Mouse (Mus musculus) NIH3T3 (cell line): Measurements from ENCODE around the gene Mcrip1.
"Not testable (repeated sequence)": the region's sequence is repeated elsewhere in the genome, so short reads cannot be mapped to it uniquely, and the experiment has no call there.

Experiments
- DNase-seq: peaks from one replicate; pipeline ENCODE4 v3.0.0-alpha.2; 2012; ENCODE audit warnings: low read depth

Gene Mcrip1

DNA sequence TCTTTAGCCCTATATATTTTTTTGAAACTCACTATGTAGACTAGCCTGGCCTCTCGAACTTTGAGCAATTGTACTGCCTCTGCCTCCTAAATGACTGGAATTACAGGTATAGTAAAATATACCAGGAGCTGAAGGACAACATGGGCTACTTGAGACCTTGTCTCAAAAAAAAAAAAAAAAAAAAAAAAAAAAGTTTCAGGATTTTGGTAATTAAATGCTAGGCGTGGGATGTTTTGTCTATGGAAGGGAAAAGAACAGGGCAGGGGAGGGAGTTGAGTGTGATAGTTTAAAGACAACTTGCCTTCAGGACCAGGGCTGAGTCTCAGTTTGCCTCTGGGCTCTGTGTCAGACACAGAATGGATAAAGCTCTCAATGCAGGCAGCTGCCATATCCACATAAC, 25.5 kb upstream of the Mcrip1 start:
- DNase-seq: no peak

- no peak for DNase-seq
These were observed 24.7 kb upstream of the Mcrip1 start for GRCm38 (mm10) chr11:120574278-120574600.

- DNase-seq: no peak
These were observed 24.2 kb upstream of the Mcrip1 start for GRCm38 (mm10) chr11:120573585-120574277.

- DNase-seq: peak; percentile 100
These were observed 23.4 kb upstream of the Mcrip1 start, which contains the start of gene P4hb for GRCm38 (mm10) chr11:120572752-120573584. TSS of gene P4hb (minus strand) at chr11:120573253.

GRCm38 (mm10) chr11:120572417-120572751, 22.9 kb upstream of the Mcrip1 start:
- no peak for DNase-seq

DNA sequence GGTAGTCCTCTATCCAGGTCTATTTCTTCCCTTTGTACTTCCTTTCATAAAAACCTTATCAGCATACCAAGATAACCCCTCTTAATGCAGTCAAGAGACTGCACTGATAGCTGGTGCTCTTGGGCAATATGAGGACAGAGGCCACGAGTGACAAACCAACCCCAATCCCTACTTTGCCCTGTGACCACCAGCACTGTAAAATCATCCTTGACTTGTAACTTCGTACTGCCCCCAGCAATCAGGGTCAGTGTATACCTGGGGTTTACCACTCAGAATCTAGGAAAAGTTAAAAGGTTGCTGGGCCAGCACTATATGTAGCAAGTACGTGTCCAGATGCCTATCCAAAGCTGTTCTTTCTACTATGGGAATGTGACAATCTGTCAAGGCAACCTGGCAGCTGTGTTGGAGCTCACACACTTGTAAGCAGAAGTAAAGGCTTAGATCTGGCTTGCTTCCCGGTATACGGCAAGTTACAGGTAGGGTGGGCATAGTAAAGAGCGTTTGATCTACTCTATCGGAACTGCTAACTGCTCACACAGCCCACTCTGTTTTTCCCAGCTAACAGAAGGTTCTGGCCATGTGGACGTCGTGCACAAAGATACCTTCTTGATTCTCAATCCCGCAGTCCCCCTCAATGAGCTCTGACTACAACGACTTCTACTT, 22.4 kb upstream of the Mcrip1 start:
- DNase-seq: no peak

DNA sequence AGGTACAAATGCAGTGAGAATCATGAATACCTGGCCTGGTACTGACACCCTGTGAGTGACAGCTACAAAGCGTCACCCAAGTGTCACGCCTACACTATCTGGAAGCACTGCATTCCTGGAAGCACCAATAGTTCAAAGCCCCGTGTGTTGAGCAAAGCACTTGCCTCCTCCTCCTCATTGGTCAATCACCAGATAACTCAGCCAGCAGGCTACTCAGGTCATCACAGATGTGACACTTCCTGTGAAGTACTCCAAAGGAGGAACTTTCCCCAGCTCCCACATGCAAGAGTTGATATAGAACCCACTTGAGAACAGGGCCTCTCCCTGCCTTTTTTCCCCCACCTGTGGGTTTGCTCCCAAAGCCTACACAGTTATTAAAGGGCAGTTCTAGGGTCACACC, 21.6 kb upstream of the Mcrip1 start:
- no peak for DNase-seq

GRCm38 (mm10) chr11:120568324-120568723, 18.8 kb upstream of the Mcrip1 start:
- DNase-seq: no peak

DNA sequence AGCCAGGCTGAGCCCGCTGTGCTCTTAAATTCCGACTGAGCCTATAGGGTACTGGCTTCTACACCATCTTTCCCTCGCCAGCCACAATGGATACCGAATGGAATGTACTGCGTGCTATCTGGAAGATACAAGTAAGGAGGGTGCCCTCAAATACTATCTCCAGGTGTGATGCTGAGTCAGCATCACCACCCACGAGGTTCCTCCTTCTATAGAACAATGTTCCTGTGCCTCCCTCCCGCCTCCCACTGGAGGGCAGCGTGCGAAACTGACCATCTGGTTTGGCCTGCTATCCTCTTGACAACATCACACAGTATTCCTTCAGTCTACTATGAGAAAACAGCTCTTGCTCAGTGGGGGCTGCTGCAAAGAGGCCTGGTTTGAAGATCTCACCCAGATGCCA, 15.6 kb upstream of the Mcrip1 start:
- peak; percentile 44 for DNase-seq

DNA sequence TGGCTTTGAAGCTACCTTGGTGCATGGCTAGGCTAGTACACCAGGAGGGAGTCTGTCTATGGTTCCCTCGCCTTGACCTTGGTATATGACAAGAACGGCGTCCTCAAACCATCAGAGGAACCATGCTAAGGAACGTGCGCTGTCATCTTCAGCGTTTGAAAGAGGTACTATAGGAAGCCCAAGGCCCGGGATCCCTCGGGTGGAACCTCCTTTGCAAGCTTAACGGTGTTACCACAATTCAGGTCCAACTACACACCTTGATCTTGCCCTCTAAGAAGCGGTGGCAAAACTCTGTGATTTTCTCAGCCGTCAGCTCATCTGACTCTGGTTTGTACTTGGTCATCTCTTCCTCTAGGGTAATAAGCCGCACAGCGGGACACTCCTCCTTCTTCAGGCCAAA, 13.4 kb upstream of the Mcrip1 start:
- DNase-seq: no peak

GRCm38 (mm10) chr11:120560952-120561728, 11.6 kb upstream of the Mcrip1 start:
- DNase-seq: no peak

DNA sequence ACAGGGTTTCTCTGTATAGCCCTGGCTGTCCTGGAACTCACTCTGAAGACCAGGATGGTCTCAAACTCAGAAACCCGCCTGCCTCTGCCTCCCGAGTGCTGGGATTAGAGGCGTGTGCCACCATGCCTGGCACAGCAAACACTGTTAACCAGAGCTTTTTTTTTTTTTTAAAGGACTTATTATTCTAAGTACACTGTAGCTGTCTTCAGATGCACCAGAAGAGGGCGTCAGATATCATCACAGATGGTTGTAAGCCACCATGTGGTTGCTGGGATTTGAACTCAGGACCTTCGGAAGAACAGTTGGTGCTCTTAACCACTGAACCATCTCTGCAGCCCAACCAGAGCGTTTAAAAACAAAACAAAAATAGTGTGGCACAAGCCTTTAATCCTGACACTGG, 9.3 kb upstream of the Mcrip1 start:
- not testable (repeated sequence) for DNase-seq

DNA sequence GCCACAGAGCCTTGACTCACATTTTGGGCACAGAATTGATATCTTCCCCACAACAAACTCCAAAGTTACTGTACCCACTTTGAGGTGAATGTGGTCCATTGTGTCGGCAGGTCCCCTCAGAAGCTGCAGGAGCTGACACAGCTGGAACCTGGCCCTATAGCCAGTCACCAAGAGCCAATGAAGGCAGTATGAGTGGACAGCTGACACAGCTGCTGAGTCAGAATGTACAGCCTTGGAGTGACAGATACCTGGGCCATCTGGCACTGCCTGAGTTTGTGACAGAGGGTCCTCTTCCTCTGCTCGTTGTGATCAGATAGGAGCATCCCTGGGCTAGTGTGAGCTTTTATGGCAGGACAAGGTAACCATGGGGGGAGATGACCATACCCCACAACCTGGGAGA, 5.7 kb upstream of the Mcrip1 start:
- DNase-seq: no peak

DNA sequence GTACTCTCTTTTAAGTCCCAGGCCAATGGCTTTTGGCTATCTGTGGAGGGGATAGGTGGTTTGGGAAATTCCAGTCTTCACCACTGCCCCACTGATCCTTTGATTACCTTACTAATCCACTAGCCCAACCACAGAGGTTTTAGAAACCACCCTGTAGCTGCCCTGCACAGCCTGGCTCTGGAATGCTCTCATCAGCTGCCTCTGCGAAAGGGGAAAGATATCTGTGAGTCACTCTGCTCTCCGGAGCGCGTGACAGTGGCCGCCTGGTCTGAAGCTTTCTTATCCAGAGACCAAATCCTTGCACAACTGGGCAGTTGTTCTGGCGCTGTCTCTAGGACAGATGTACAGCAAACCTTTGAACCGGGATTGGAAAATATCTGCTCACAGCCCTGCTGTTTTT, 5.3 kb upstream of the Mcrip1 start:
- DNase-seq: peak; percentile 91

DNA sequence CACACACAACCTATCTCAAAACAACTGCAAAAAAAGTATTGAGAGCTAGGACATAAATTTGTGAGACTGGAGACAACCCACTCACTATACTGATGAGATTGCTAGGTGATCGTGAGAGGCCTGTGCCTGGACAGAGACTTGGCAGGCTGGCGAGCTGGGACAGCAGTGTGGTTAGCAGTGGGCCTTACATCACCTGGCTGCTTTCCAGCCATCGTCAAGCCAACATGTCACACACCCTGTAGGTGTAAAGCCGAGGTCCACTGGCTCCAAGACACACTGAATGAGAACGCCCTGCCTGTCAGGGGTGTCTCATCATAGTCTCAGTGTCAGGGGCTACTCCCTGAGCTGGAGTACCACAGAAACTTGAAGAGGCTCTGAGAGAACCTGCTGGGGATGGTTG, 3.2 kb upstream of the Mcrip1 start:
- peak; percentile 25 for DNase-seq

DNA sequence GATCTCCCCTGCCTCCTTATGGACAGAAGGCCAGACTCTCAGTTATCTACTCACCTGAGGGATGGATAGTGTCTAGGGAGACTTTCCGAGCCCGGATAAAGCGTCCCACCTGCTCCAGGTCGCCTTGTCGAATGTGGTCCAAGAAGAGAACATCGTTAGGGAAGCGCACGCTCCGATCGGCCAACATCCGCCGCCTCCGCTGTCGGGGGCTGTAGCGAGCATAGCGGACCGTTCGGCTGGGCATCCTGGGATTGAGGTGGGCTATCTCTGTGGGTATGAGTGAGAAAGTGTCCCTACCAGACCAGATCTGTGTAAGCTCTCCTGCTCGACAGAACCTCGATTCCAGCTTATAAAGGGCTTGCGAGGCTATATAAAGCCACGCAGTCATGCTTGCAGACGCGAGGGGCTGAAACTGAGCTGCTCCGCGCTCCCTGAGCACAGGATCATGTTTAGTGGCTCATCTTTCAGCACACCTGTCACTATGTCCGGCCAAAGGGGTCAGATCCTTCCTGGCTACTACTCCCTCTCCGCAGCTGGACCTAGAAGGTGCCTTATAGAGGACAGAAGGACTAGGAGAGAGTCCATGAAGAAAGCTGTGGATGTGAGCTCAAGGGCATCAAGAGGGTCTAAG, 1.4 kb upstream of the Mcrip1 start, which contains the start of gene Ppp1r27:
TSS of gene Ppp1r27 (minus strand) at position 323 of the 631 bp plus-strand sequence.
- DNase-seq: no peak

DNA sequence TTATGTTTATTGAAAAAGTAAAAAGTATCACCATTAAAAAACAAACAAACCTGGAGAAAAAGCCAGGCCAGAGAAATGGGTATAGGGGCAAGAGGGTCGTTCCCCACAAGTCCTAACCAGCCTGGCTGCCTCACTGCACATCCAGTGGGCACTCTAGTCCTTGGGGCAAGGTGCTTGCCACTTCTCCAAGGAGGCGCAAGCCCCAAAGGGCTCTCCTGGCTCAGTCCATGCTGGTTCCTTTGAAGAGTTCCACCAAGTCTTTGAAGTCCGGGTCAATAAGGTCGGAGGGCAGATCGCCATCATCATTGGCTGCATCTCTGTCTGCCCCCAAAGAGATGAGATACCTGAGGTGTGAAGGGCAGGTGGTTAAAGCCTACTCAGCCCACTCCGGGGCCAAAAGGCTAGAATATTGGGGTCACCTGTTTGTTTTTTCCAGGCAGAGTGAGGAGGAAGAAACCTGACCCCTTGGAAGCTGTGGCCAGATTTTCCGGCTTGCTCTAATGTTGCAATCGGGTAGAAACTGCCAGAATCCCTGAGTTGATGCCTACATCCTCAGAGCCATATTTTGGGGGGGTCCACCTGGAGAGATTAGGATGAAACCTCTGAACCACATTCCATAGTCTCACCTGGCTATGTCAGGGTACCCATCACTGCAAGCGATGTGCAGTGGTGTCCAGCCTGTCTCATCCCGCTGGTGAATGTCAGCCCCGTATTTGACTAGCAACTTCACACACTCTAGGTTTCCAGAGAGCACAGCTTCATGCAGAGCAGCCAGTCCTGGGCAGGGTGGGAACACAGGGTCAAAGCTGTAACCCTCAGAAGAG, 671 bp upstream of the Mcrip1 start:
- peak; percentile 46 for DNase-seq

- DNase-seq: no peak
These were observed 750 bp downstream of the Mcrip1 start for GRCm38 (mm10) chr11:120548786-120549167.

DNA sequence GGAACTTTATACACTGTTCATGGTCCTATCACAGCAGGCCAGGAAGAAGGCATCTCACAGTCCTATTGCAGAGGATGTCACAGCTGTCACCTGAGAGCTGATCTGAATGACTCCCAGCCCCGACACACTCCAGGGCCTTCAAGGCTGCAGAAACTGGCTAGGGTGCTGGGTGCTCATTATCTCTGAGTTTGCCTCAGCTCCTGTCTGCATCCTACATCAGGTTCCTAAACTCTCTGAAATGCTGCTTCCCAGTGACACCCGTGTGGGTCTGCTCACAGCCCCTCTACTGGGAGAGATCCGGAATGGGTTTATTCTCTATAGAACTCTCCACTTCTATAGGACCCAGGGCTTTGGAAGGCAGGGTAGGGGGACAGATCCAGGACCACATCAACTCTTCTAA, 1.3 kb downstream of the Mcrip1 start:
- DNase-seq: no peak

DNA sequence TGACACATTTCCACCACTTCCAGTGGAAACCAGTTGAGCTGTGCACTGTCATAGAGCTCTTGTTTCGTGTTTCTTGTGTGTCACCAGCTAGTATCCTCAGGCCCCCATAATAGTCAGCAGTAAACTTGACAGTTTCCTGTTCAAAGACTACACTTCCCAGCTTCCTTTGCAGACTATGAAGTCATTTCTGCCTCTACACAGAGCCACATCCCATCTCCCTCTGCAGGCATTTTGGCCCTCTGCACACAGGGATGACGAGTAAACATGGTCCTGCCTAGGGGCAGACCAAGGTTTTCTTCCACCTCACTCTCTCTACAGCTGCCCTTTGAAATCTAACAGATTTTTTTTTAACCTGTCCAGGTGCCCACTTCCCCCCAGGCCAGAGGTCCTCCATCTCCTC, 2.1 kb downstream of the Mcrip1 start:
- DNase-seq: peak; percentile 64

- DNase-seq: no peak
These were observed 3.6 kb downstream of the Mcrip1 start for GRCm38 (mm10) chr11:120545964-120546363.
